Mouse (Mus musculus) thymus, adult 18-20 months (tissue): ENCODE data around the gene Tmed4.
"Not testable (repeated sequence)": the region's sequence is repeated elsewhere in the genome, so short reads cannot be mapped to it uniquely, and the experiment has no call there.

Experiments used
- DNase-seq, 2 experiments: peaks; one replicate each; pipeline ENCODE4 v3.0.0; 2022; ENCODE audit warnings: mixed read lengths in 2 of 2

Tmed4 gene

DNA sequence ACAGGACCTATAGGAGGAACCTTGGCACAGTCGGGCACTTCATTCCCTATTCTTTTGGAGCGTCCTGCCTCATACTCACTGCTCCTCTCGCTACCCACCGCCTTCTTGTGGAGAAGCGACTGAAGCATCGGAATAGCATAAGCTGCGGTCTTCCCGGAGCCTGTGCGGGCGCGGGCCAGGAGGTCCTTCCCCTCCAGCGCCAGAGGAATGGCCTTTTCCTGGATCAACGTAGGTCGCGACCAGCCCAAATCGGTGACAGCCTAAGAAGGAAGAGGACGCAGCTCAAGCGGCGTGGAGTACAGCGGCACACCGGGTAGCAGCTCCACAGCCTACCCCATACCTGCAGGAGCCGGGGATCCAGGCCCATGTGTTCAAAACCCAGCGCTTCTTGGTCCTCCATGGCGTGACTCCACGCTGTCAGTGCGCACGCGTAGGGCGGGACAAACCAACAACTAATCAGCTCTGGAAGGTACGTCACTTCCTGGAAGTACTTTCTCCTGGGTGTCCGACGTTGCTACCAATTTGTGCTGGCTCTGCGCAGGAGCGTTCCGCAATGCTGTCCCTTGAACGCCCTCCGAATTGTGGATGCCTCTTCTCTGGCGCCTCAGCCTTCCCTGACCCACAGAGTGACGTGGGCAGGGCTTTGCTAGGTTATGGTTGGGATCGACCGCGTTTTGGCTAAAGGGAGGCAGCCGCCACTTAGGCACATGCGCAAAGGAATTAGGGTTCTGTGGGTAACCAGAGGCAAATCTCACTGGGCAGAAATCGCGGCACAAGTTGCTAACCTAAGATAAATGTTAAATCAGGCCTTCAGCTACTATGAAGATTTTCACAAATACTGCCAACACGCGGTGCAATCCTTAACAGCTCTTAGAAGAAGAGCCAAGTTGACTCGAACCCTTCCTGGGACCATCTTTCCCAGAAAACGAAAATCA lies 7.1 kb downstream of the Tmed4 start, which contains the start of gene Ddx56:
Gene Ddx56, minus strand, starts transcription at position 453 of the 935 bp plus-strand sequence.
- peak; percentile 79 to 88 for DNase-seq

DNA sequence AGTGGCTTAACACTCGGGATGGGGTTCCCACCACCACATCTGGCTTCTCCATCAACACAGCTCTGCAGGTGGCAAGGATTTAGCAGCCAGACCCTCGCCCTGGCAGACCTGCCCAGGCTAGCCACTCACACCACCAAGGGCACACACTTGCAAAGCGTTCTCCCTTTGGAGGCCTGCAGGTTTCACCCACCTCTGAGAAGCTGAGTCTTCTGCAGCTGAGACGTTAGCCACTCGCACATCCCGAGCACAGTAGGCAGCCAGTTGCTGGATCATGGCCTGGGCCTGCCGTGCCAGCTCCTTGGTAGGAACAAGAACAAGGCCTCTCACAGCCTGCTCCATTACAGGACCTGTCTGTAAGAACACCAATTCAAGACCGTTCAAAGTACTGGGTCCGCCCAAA lies 8.0 kb downstream of the Tmed4 start:
- no peak for DNase-seq

DNA sequence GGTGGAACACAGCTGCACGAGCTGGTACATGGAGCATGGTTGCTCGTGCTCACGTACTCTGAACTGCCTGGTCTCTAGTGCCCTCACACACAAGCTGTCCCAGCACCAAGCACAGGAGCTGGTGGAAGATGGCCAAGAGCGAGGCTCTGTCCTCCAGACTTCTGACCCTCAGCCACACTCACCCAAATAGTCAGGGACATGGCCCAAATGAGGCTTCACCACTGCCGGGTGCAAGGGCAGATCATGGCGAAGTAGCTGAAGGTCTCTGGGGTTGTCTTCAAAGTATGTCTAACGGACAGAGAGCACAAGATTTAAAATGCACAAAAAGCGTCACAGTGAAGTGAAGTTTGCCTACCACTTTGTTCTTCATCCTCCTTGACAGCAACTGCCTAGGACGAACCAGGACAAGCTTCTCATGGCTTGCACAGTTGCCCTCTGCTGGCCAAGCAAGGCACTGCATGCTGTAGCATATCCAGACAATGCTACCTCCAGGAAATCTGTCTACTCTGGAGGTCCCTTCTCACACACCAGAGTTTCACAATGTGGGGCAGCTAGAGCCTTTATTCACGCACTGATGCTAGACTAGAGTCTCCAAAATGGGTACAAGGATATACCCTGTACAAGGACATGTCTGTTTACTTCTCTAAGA lies 13.1 kb downstream of the Tmed4 start:
- DNase-seq, result peak in 1 of 2 experiments; percentile 34

DNA sequence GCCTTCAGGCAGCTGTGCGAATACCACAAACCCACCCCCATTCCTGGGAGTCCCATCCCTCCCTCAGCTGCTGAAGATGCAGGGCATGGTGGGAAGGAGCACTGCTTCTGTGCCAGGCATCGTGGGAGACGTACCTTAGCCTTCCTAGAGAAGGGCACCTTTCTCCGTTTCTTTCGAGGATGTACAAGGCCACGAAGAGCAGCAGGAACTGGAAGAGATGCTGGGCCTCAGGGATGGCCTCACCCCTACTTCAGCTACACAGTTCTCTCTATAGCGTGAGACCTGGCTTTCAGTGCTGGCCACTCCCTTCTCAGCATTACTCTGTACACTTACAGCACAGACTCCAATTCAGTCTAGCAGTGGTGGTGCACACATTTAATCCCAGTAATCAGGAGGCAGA lies 15.3 kb downstream of the Tmed4 start:
- DNase-seq, result no peak

DNA sequence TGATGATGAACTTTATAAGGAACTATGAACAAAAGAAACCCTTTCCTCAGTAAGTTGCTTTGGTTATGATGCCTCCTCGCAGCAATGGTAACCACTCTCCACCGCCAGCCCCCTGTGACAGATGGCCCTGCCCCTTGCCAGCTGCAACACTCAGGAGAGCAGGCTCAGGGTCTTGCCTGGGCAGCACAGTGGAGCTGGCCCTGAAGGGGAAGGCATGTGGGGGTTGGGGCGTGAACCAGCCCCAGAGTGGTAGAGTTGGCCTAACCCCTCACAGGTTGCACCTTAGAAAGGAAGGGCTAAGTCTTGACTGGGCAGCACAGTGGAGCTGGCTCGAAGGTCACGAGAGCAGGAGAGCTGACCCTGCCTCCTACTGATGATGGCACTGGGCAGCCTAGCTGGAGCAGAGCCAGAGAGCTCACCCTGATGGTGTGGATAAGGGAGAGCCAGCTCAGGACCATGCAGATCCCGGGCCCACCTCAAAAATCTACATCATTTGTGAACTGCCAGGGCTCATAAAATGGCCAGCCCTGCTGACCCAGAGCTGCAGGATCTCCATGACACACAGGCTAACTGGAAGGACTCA lies 18.1 kb downstream of the Tmed4 start:
- no peak for DNase-seq

DNA sequence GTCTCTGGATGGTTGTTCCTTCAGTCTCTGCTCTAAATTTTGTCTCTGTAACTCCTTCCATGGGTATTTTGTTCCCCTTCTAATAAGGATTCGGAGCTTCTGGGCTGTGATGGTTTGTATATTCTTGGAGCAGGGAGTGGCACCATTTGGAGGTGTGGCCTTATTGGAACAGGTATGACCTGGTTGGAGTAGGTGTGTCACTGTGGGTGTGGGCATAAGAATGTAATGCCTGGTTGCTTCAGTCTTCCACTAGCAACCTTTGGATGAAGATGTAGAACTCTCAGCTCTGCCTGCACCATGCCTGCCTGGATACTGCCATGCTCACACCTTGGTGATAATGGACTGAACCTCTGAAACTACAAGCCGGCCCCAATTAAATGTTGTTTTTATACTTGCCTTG lies 20.1 kb downstream of the Tmed4 start:
- DNase-seq, result not testable (repeated sequence)

DNA sequence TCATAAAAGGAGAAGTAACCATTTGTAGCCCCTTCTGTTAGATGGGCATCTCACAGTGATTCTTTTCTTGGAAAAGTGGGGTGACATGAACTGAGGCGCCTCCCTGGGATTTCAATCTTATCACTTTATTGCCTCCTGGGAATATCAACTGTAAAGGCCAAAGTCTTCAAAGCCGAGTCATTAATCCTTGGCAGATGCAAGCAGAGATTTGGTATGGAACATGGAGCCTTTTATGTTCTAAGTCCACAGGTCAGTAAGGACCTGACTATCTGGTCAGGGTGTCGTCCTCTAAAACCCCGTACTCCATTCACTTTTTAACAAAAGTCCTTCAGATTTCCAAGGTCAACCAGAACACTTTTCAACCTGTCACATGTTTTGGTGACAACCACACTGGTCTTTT lies 21.8 kb downstream of the Tmed4 start:
- no peak for DNase-seq

DNA sequence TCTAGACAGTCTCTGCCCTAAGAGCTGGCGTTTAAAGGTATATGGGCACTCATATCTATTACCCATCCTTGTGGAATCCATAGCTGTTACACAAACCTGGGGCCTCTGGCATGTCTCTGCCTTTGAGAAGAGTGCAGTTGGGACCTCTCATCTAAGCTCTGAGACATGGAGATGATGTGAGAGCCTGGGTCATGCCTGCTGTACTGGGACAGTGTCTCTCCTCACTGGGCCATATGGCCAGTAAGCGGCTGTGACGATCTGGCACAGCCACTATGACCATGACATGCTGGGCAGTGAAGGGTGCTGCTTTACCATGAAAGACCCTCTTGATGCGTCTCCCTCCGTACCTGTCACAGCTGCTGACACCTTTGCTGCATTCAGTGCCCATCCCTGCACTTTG lies 22.4 kb downstream of the Tmed4 start:
- DNase-seq, result no peak

DNA sequence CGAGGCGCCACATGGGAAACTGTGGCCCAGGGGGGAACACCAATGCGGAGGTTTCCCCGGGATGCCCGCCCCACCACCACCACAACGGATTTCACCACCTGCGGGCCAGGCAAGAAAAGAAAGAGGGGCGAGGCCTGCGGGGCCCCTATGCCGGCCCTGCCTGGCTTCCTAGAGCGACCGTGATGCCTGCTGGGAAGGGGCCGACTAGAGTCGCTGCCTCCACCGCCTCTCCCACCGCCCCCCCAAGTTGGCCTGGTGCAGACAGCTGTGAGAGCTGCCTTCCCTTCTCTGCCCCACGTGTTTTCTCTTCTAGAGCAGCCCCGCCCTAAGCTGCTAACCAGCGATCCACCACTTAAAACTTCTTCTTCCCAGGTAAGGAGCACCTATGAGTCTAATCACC lies 30.0 kb downstream of the Tmed4 start:
- DNase-seq, result no peak

DNA sequence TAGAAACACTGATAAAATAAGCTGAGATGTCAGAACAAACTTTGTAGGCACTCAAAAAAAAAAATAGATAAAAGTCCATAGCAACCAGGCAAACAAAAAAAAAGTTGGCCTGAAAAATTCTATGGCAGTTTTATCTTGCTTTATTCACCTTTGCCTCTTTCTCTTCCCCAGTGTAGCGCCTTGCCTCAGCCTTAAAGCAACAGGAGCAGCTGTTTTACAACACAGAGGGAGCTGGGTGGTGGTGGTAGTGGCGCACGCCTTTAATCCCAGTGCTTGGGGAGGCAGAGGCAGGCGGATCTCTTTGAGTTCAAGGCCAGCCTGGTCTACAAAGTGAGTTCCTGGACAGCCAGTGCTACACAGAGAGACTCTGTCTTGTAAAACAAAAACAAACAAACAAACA lies 41.6 kb downstream of the Tmed4 start:
- DNase-seq, result no peak

DNA sequence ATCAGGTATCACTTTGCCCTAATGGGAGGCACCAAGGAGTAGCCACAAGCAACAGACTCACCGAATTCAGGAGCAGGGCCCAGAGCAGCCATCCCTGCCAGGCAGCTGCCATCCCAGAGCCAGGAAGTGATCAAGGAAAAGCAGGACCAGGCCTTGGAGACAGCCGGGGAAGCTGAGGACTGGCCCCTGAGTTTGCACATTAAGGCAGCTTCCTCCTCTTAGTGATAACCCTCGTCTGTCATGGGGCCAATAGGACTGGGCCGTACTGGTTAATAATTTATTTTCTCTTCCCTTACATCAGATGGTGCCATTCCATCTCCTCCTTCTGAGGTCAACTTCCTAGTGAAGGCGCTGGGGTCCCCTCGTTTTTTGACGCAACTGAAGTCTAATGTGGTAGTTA lies 44.7 kb downstream of the Tmed4 start, which contains the start of gene Npc1l1:
Gene Npc1l1, minus strand, starts transcription at position 132 of the 400 bp plus-strand sequence.
- DNase-seq, result no peak

DNA sequence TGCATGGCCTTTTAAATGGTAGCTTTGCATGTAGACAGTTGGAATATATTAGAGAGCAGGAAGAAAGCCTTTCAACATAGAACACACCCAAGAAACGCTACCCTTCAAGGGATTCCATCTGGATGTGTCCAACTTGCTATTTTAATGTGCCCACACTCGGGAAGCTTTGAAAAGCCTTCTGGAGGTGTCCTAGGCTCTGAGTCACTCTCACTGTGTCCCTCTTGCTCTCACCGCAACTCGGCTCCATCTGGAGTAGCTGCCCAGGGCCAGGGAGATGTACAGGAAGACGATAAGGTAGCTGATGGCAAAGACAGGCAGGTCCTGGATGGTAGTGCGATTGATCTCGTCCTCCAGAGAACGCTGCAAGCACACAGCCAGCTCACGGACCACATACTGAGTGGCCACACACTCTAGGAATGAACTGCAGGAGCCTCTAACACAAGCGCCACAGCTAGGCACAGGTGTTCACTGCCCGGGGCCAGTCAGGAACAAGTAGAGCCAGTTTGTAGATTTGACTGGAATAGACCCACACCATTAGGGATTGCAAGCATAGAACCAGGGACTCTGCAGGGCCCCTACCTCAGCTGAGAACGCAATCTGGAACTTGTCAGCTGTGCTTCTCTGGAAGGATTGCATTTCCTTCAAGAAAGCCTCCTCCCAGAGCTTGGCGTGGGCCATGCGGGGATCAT lies 50.0 kb downstream of the Tmed4 start:
- DNase-seq, result no peak

DNA sequence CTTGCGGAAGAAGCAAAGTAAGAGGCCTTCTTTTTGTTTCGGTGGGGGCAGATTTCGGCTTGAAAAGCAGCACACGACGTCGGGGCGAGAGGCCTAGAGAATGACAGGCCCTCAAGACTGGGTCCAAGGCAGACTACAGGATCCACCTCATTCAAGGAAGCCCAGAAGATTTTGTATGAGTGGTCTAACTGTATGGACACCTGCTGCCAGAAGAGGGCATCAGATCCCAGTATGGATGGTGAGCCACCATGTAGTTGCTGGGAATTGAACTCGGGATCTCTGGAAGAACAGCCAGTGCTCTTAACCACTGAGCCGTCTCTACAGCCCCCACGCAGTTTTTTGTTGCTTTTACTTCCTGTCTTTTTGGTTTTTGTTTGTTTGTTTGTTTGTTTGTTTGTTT lies 52.5 kb downstream of the Tmed4 start:
- DNase-seq, result no peak
